Mouse (Mus musculus): ENCODE measurements around the gene Hyal1.

DNA sequence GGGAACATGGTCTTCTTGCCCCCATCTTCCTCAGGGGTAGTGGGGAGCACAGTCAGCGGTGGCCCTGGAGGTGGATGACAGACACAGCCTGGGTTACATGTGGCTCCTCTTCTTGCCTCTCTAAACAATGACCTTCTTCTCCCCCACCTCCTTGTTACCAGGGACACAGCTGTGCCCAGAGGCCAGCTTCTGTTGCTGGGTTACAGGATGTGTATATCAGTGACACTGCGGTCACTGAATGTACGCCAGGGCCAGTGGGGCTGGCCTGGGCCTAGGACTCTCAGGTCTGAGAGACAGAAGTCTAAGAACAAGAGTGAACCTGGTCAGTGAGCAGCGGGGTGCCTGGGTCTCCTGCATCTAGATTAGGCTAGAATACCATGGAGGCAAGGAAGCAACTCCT lies 38.3 kb downstream of the Hyal1 start:
- TF ChIP-seq CTCF (IDR thresholded peaks at IDR 0.05; ENCODE audit: borderline replicate concordance, extremely low read depth, insufficient read depth, insufficient read length): no peak
- no peak for TF ChIP-seq POLR2A (IDR thresholded peaks at IDR 0.05; ENCODE audit: borderline replicate concordance, extremely low read depth, insufficient read depth, insufficient read length, poor library complexity, severe bottlenecking)
